Mouse (Mus musculus) kidney, postnatal 0 days (tissue): ENCODE data around the gene Dbndd2. TPM values are rescaled to one million over a fixed set of nuclear protein-coding genes. Genes with fewer than 3 reads are reported as not detected.
A peak's percentile ranks its signal among the peaks of the same experiment; 100 is the strongest.

ENCODE experiments used
- ATAC-seq: fragments of 200-750 bp; cut with Nextera tagmentation; replicated peaks from 2 replicates; pipeline ENCODE4 v1.8.0; 2017; ENCODE audit warnings: low read depth, moderate number of reproducible peaks, moderate TSS enrichment, moderate library complexity; ENCODE audit not compliant: low FRiP score
- DNase-seq: peaks from one replicate; pipeline ENCODE4 v3.0.0-alpha.2; 2016; ENCODE audit warnings: low spot score
- H3K27ac ChIP-seq: fragments of 300-500 bp; sonication (generic); 2 replicates; pipeline ENCODE4 v1.5.1; 2014; ENCODE audit warnings: mild to moderate bottlenecking
- H3K27me3 ChIP-seq: fragments of 300-500 bp; sonication (generic); 2 replicates; pipeline ENCODE4 v1.6.1; 2014; ENCODE audit warnings: low read length, mixed read lengths; ENCODE audit not compliant: insufficient read depth
- H3K36me3 ChIP-seq: fragments of 300-500 bp; sonication (generic); 2 replicates; pipeline ENCODE4 v1.6.1; 2014; ENCODE audit warnings: low read length, mixed read lengths; ENCODE audit not compliant: insufficient read depth
- H3K4me1 ChIP-seq: fragments of 300-500 bp; sonication (generic); replicated peaks from 2 replicates; pipeline ENCODE4 v1.6.1; 2014; ENCODE audit warnings: antibody characterized with exemption, low read length, mixed read lengths; ENCODE audit not compliant: insufficient read depth
- H3K4me2 ChIP-seq: fragments of 300-500 bp; sonication (generic); 2 replicates; pipeline ENCODE4 v1.6.1; 2014; ENCODE audit warnings: mild to moderate bottlenecking, low read length, moderate library complexity, mixed read lengths
- H3K4me3 ChIP-seq: fragments of 300-500 bp; sonication (generic); replicated peaks from 2 replicates; pipeline ENCODE4 v1.5.1; 2014; ENCODE audit warnings: low read depth, low read length
- H3K9ac ChIP-seq: fragments of 300-500 bp; sonication (generic); 2 replicates; pipeline ENCODE4 v1.6.1; 2014; ENCODE audit warnings: low read depth, low read length
- H3K9me3 ChIP-seq: fragments of 300-500 bp; sonication (generic); replicated peaks from 2 replicates; pipeline ENCODE4 v1.6.1; 2016; ENCODE audit warnings: low read length, inconsistent platforms, mixed read lengths
- CTCF ChIP-seq: IDR thresholded peaks from 2 replicates; pipeline ENCODE4 v1.5.1; 2016; ENCODE audit warnings: antibody characterized with exemption, low read depth, mild to moderate bottlenecking, moderate library complexity
- WGBS: fragments of 180-500 bp; shearing (Covaris S2); extraction: QIAGEN DNeasy Blood & Tissue Kit; methylation state at CpG from one replicate; pipeline ENCODE4 v1.1.7; 2014; 5-methylcytosine and 5-hydroxymethylcytosine counted together
- polyA plus RNA-seq: library from polyadenylated mRNA; unstranded; fragments of >200 nt; fragmentation: Nextera tagmentation; extraction: Ambion mirVana; gene quantifications from 2 replicates; pipeline ENCODE4 v1.2.1, GENCODE M21; 2015

The Dbndd2 gene
- polyA plus RNA-seq, 1 experiment from 2014 or later = 23.3 TPM

DNA sequence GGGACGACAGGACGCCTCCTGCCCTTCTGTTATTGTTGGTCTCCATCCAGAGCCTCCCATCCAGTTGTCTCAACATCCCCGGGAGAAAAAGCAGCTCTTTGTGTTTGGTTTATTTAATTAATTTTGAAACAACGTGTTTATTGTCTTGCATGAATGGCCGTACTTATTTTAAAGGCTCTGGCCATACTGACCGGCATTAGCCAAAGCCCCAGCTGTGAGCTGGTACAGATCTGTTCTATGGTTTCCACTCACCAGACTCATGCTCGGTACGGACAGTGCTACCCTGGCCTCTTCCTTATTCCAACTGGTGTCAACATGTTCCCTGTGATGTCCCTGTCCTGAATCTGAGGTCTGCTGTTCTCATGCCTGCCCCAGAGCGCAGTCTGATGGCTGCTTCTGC is 30.0 kb downstream of the Dbndd2 start:
- Histone ChIP-seq H3K4me3 (no peak overlapping the region), H3K27ac (no peak overlapping the region), H3K9ac (no peak overlapping the region), H3K27me3 (no peaks in the 10 kb centered on the region), H3K36me3 (no peaks in the 10 kb centered on the region), H3K9me3 (no peaks in the 10 kb centered on the region), H3K4me2 (no peak overlapping the region), H3K4me1 (no peaks in the 10 kb centered on the region)
- ATAC-seq = no peak
- no peak for TF ChIP-seq CTCF
- WGBS = 60% methylated on average over 9 of the region's 9 CpGs
- DNase-seq = no peak

DNA sequence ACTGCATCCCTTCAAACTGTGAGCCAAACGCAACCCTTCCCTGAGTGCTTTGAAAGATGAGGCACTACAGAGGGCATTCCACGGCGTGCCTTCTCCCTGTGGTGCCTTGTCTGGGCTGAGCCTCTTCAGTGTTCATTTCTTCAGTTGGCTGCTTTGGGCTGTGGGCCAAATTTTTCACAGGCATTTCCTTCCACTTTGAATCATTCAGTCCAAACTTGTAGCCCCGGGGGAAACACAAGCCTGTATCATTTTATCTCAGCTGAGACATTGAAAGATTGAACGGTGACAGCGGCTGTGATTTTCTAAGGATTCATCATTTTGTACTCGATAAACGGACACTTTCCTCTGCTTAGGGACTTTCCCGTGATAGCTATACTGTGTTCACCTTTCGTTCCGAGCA is 30.7 kb downstream of the Dbndd2 start:
- H3K9ac ChIP-seq = no peak overlapping the region
- no peak for TF ChIP-seq CTCF
- H3K4me2 ChIP-seq = no peak overlapping the region
- no peaks in the 10 kb centered on the region for H3K36me3 ChIP-seq
- no peaks in the 10 kb centered on the region for H3K9me3 ChIP-seq
- no peaks in the 10 kb centered on the region for H3K27me3 ChIP-seq
- no peak overlapping the region for H3K27ac ChIP-seq
- no peak overlapping the region for H3K4me3 ChIP-seq
- DNase-seq = no peak
- H3K4me1 ChIP-seq = no peaks in the 10 kb centered on the region; the same call in 1 of the 2 replicates
- 82% methylated on average over 11 of the region's 11 CpGs for WGBS
- ATAC-seq = no peak

DNA sequence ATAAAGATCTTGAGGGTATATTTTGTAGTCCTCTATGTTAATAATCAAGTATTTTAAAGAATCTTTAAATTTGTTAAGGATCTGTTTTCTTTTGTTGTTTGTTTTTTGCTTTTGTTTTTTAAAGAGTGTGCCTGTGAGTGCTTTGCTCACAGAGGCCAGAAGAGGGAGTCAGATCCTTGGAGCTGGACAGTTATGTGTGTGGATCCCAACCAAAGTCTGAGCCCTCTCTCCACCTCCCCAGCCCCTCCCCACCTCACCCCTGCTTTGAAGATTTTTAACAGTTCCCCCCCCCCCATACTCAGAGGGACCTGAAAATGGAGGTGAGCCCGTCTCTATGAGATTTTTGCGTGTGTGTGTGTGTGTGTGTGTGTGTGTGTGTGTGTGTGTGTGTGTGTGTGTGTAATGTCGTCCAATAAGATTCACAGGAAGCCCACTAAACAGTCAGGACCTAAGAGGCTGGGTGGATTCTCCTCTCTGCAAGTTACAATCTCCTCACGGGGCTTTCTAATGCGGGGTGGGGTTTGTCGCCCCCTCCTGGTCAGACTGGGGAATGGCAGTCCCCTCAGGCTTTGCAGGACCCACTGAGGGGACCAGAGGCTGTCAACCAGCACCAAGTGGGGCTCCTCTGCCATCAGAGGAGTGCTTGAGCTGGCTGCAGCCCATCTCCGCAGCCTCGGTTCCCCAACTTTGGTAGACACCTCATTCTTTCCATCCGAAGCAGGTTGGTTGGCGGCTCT is 31.7 kb downstream of the Dbndd2 start:
- H3K27ac ChIP-seq = peak overlapping the region; percentile 47
- H3K27me3 ChIP-seq = no peaks in the 10 kb centered on the region
- H3K36me3 ChIP-seq = no peaks in the 10 kb centered on the region
- DNase-seq (peak; percentile 66), ATAC-seq (no peak; the same call in 1 of the 2 replicates)
- H3K4me1 ChIP-seq = no peaks in the 10 kb centered on the region; the same call in 1 of the 2 replicates
- TF ChIP-seq CTCF = peak; percentile 89
- no peak overlapping the region for H3K4me2 ChIP-seq
- H3K9me3 ChIP-seq = no peaks in the 10 kb centered on the region
- H3K4me3 ChIP-seq = no peak overlapping the region
- H3K9ac ChIP-seq = no peak overlapping the region
- WGBS = 38% methylated on average over 9 of the region's 10 CpGs

DNA sequence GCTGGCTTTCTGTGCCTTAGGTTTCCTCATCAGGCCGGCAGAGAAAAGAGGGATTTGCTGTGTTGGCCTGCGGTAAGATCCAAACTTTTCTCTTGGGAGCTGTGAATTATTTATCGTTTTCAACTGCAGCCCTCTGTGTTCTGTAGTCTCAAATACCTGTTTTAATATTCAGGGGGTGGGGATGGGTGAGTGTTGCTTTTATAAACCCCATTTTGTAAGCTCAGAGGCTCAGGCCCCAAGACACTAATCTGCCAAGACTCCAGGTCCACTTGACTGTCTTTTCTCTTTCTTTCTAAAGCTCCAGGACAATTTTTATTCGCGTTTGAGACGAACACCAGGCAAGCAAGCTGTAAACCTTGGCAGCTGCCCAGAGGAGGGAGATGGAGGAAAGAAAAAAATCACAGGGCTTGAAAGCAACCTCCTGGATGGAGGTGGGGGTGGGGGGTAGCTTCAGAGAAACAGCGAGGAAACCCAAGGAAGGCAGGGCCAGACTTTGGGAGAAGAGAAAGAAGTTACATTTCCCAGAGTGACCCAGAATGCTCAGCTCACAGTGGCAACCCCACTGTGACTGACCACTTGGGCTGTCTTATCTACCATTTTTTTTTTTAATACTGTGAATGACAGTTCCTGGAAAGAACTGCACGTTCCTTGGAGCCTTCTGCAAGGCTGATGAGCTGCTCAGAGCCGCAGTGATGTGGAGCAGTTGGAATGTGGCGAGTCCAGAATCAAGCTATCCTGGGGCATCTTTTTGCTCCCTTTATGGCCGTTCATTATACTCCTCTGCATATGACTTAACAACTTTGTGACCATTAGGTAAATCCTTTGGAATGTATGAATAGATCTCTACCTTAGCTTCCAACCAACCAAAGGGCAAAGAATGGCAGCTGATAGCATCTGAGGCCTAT is 32.6 kb downstream of the Dbndd2 start:
- H3K27me3 ChIP-seq = no peaks in the 10 kb centered on the region
- no peaks in the 10 kb centered on the region; the same call in 1 of the 2 replicates for H3K4me1 ChIP-seq
- no peak overlapping the region for H3K4me3 ChIP-seq
- H3K36me3 ChIP-seq = no peaks in the 10 kb centered on the region
- H3K27ac ChIP-seq = peak overlapping the region; percentile 47
- DNase-seq (peak; percentile 28), ATAC-seq (no peak)
- TF ChIP-seq CTCF = no peak
- no peak overlapping the region for H3K9ac ChIP-seq
- H3K9me3 ChIP-seq = no peaks in the 10 kb centered on the region
- H3K4me2 ChIP-seq = no peak overlapping the region
- 36% methylated on average over 11 of the region's 11 CpGs for WGBS

DNA sequence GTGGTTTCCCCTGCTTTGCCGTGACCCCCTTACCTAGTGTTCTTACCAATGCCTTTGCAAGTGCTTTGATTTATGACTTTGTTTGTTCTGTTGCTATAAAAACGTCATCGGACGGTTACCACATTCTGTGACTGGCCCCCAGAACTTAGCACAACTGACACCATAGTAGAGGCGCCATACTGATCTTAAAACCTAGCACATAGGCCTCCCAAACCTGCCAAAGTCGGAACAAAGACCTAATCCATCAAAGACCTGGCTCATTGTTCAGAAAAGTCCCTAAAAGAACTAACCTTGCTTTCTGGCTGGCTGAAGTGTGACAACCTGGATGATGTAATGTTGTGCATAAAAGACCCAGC is 33.2 kb downstream of the Dbndd2 start:
- Histone ChIP-seq H3K9ac (no peak overlapping the region), H3K27me3 (no peaks in the 10 kb centered on the region), H3K27ac (no peak overlapping the region), H3K36me3 (no peaks in the 10 kb centered on the region), H3K4me1 (no peaks in the 10 kb centered on the region; the same call in 1 of the 2 replicates), H3K9me3 (no peaks in the 10 kb centered on the region), H3K4me3 (no peak overlapping the region), H3K4me2 (no peak overlapping the region)
- no peak for ATAC-seq
- DNase-seq = peak; percentile 48
- 32% methylated on average over 6 of the region's 6 CpGs for WGBS
- no peak for TF ChIP-seq CTCF

DNA sequence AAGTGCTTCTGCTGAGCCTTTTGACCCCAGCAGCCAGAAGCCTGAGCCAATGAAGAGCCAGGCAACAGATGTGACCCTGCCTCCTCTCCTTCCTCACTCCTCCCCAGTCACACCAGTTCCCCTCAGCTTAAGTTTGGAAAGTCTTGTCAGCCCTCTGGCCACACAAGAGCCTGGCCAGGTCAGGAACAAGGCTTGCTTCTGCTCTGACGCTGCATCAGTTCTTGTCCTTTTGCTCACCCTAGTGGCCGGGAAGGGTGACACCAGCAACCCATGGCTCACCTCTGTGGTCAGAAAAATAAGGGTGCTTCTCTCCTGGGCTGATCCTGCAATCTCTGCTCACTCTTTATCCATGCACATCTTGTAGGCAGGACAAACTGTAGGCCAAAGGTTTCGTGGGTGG is 34.9 kb downstream of the Dbndd2 start:
- ATAC-seq = peak; percentile 44; the same call in 1 of the 2 replicates
- peak; percentile 84 for DNase-seq
- TF ChIP-seq CTCF = peak; percentile 90
- Histone ChIP-seq H3K4me3 (no peak overlapping the region), H3K36me3 (no peaks in the 10 kb centered on the region), H3K4me1 (no peaks in the 10 kb centered on the region; the same call in 1 of the 2 replicates), H3K4me2 (no peak overlapping the region), H3K27ac (no peak overlapping the region), H3K27me3 (no peaks in the 10 kb centered on the region), H3K9me3 (no peaks in the 10 kb centered on the region), H3K9ac (no peak overlapping the region)
- WGBS = 8% methylated on average over 3 of the region's 3 CpGs
